Comparison of ENCODE assay signal across 13 mouse cellular contexts in the genomic region with DNA sequence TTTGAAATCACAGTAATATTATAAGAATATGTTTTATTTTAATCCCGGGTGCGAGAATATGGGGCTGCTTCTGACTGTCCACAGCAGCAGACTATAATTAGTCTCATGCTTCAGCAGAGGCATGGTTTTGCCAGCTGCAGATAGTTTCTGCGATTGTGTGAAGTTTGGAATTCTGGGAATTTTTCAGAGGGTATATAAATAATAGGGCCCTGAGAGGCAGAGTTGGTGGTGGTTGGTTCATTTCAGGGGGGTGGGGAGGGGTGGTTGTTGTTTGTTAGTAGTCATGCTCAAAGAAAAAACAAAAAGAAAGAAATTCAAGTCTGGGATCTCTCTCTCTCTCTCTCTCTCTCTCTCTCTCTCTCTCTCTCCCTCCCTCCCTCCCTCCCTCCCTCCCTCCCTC.
"Had no signal": no experiment of that assay in that cellular context is flagged by ENCODE, and none has a peak within 500 bp of the region (broad histone marks: within the 10 kb centered on the region; RNA-seq: fewer than 3 reads in every experiment).

No protein-coding gene starts in this region.

- H3K4me3 ChIP-seq: limb, embryonic 15.5 days; liver, embryonic 12.5 days; lung, embryonic 15.5 days; midbrain, embryonic 13.5 days; neural tube, embryonic 12.5 days had no signal

- H3K9ac ChIP-seq: limb, embryonic 15.5 days; liver, embryonic 12.5 days; lung, embryonic 15.5 days; midbrain, embryonic 13.5 days; neural tube, embryonic 12.5 days had no signal

- H3K36me3 ChIP-seq: limb, embryonic 15.5 days; liver, embryonic 12.5 days; lung, embryonic 15.5 days; midbrain, embryonic 13.5 days; neural tube, embryonic 12.5 days had no signal

- ATAC-seq: liver, embryonic 12.5 days had no signal

- H3K27ac ChIP-seq: kidney, postnatal 0 days; limb, embryonic 15.5 days; liver, embryonic 12.5 days; lung, embryonic 15.5 days; midbrain, embryonic 13.5 days; neural tube, embryonic 12.5 days had no signal

- DNase-seq: kidney, postnatal 36 days; layer of hippocampus, adult 9-11 months; layer of hippocampus, postnatal 36 days; right cerebral cortex, postnatal 4 days; spleen, adult 18-20 months; thymus, adult 2 months; thymus, postnatal 25 days had no signal

- H3K4me1 ChIP-seq: limb, embryonic 15.5 days; liver, embryonic 12.5 days had no signal

- H3K9me3 ChIP-seq: limb, embryonic 15.5 days; liver, embryonic 12.5 days; lung, embryonic 15.5 days; neural tube, embryonic 12.5 days had no signal

- H3K27me3 ChIP-seq: limb, embryonic 15.5 days; liver, embryonic 12.5 days; lung, embryonic 15.5 days; midbrain, embryonic 13.5 days; neural tube, embryonic 12.5 days had no signal

- H3K4me2 ChIP-seq: limb, embryonic 15.5 days; liver, embryonic 12.5 days; lung, embryonic 15.5 days; midbrain, embryonic 13.5 days; neural tube, embryonic 12.5 days had no signal
